Mouse (Mus musculus) kidney, adult 2 months (tissue): ENCODE data around the gene Phf24. TPM values are rescaled to one million over a fixed set of nuclear protein-coding genes. Genes with fewer than 3 reads are reported as not detected.

Source experiments
- DNase-seq: peaks from one replicate; pipeline ENCODE4 v3.0.0; 2021
- H3K27ac ChIP-seq: fragments of 200-500 bp; 2 replicates; pipeline ENCODE4 v1.5.1; 2012; ENCODE audit warnings: low read depth, low read length, control low read depth, inconsistent platforms; ENCODE audit not compliant: insufficient read depth
- H3K27me3 ChIP-seq: fragments of 200-500 bp; replicated peaks from 2 replicates; pipeline ENCODE4 v1.6.1; 2012; ENCODE audit warnings: mild to moderate bottlenecking, moderate library complexity, low read length, inconsistent platforms; ENCODE audit not compliant: control insufficient read depth, insufficient read depth
- H3K36me3 ChIP-seq: fragments of 200-500 bp; 2 replicates; pipeline ENCODE4 v1.6.1; 2012; ENCODE audit warnings: mild to moderate bottlenecking, moderate library complexity, low read length, inconsistent platforms; ENCODE audit not compliant: control insufficient read depth, insufficient read depth
- H3K4me1 ChIP-seq: fragments of 200-500 bp; 2 replicates; pipeline ENCODE4 v1.6.1; 2011; ENCODE audit warnings: low read length; ENCODE audit not compliant: control insufficient read depth, insufficient read depth
- H3K4me3 ChIP-seq: fragments of 200-500 bp; 2 replicates; pipeline ENCODE4 v1.5.1; 2011; ENCODE audit warnings: mild to moderate bottlenecking, low read depth, low read length, control low read depth; ENCODE audit not compliant: insufficient read depth
- CTCF ChIP-seq: fragments of 200-500 bp; conservative IDR thresholded peaks from 2 replicates; pipeline ENCODE4 v1.5.1; 2011; ENCODE audit warnings: low read depth, mild to moderate bottlenecking, control low read depth, low read length, moderate library complexity, mixed read lengths; ENCODE audit not compliant: insufficient read depth, insufficient read length
- POLR2A ChIP-seq: fragments of 200-500 bp; IDR thresholded peaks from one replicate; pipeline ENCODE4 v1.6.1; 2011; ENCODE audit warnings: low read depth, low read length, control low read depth
- WGBS: fragments of 180-500 bp; shearing (Covaris S2); methylation state at CpG from one replicate; pipeline ENCODE4 v1.1.7; 2018; 5-methylcytosine and 5-hydroxymethylcytosine counted together
- polyA plus RNA-seq: library from polyadenylated mRNA; depleted of rRNA; stranded (reverse); fragments of >200 nt; gene quantifications from 2 replicates; pipeline ENCODE4 v1.2.3, GENCODE M21; 2012; rRNA removed

The Phf24 gene
- polyA plus RNA-seq: 1.1 TPM in 2 replicates

GRCm38 (mm10) chr4:42916617-42917401, at the start of gene Phf24:
Phf24 (plus strand) TSS chr4:42916660.
- 7% methylated on average over 76 of the region's 90 CpGs for WGBS
- Histone ChIP-seq H3K27me3 (no peaks in the 10 kb centered on the region; the same call in 1 of the 2 replicates), H3K4me3 (peak within 1 kb of the TSS; percentile 34; the same call in 1 of the 2 replicates), H3K27ac (no peak within 1 kb of the TSS), H3K36me3 (no peaks in the 10 kb centered on the region), H3K4me1 (no peaks in the 10 kb centered on the region)
- DNase-seq: peak; percentile 6
- TF ChIP-seq POLR2A (no peak), CTCF (no peak)

- Histone ChIP-seq H3K27ac (no peak overlapping the region), H3K27me3 (no peaks in the 10 kb centered on the region), H3K4me3 (no peak overlapping the region), H3K36me3 (no peaks in the 10 kb centered on the region), H3K4me1 (no peaks in the 10 kb centered on the region)
- 59% methylated on average over 3 of the region's 3 CpGs for WGBS
- no peak for TF ChIP-seq POLR2A
- TF ChIP-seq CTCF: no peak
- DNase-seq: no peak
Observed at GRCm38 (mm10) chr4:42867390-42867789, 49.1 kb upstream of the Phf24 start.

GRCm38 (mm10) chr4:42868193-42868592, 48.3 kb upstream of the Phf24 start:
- no peak for TF ChIP-seq POLR2A
- TF ChIP-seq CTCF: no peak

GRCm38 (mm10) chr4:42870748-42871147, 45.7 kb upstream of the Phf24 start:
- H3K27ac ChIP-seq: no peak overlapping the region
- WGBS: 76% methylated on average over 5 of the region's 5 CpGs
- no peaks in the 10 kb centered on the region for H3K27me3 ChIP-seq
- TF ChIP-seq POLR2A (no peak), CTCF (no peak)
- peak; percentile 10 for DNase-seq
- H3K4me3 ChIP-seq: no peak overlapping the region
- H3K4me1 ChIP-seq: no peaks in the 10 kb centered on the region
- H3K36me3 ChIP-seq: no peaks in the 10 kb centered on the region

More at GRCm38 (mm10) chr4:42868193-42868592, 48.3 kb upstream of the Phf24 start:
- no peak overlapping the region for H3K4me3 ChIP-seq
- H3K27me3 ChIP-seq: no peaks in the 10 kb centered on the region
- H3K4me1 ChIP-seq: no peaks in the 10 kb centered on the region
- 91% methylated on average over 5 of the region's 5 CpGs for WGBS
- no peaks in the 10 kb centered on the region for H3K36me3 ChIP-seq
- no peak for DNase-seq
- no peak overlapping the region for H3K27ac ChIP-seq

- no peak overlapping the region for H3K27ac ChIP-seq
- WGBS: 94% methylated on average over 7 of the region's 7 CpGs
- no peak for DNase-seq
- H3K36me3 ChIP-seq: no peaks in the 10 kb centered on the region
- H3K4me1 ChIP-seq: no peaks in the 10 kb centered on the region
- H3K27me3 ChIP-seq: no peaks in the 10 kb centered on the region
- no peak overlapping the region for H3K4me3 ChIP-seq
- no peak for TF ChIP-seq POLR2A
- no peak for TF ChIP-seq CTCF
Observed at GRCm38 (mm10) chr4:42872151-42872550, 44.3 kb upstream of the Phf24 start.

GRCm38 (mm10) chr4:42872746-42873435, 43.6 kb upstream of the Phf24 start:
- peak; percentile 15 for DNase-seq
- no peaks in the 10 kb centered on the region for H3K27me3 ChIP-seq
- TF ChIP-seq POLR2A: no peak
- TF ChIP-seq CTCF: no peak
- H3K36me3 ChIP-seq: no peaks in the 10 kb centered on the region
- H3K27ac ChIP-seq: no peak overlapping the region
- no peaks in the 10 kb centered on the region for H3K4me1 ChIP-seq
- 63% methylated on average over 16 of the region's 16 CpGs for WGBS
- H3K4me3 ChIP-seq: no peak overlapping the region

- no peak for DNase-seq
- no peak within 1 kb of the TSS for H3K27ac ChIP-seq
- TF ChIP-seq CTCF (no peak), POLR2A (no peak)
Observed at GRCm38 (mm10) chr4:42874134-42874533, 42.3 kb upstream of the Phf24 start, which contains the start of gene Fam205c. Fam205c (minus strand) TSS chr4:42874234.

More at GRCm38 (mm10) chr4:42874134-42874533, 42.3 kb upstream of the Phf24 start, which contains the start of gene Fam205c:
- no peak within 1 kb of the TSS for H3K4me3 ChIP-seq
- 86% methylated on average over 7 of the region's 7 CpGs for WGBS
- H3K27me3 ChIP-seq: no peaks in the 10 kb centered on the region
- H3K36me3 ChIP-seq: no peaks in the 10 kb centered on the region
- no peaks in the 10 kb centered on the region for H3K4me1 ChIP-seq
